Mouse (Mus musculus): Measurements from ENCODE around the gene Gabbr2.

DNA sequence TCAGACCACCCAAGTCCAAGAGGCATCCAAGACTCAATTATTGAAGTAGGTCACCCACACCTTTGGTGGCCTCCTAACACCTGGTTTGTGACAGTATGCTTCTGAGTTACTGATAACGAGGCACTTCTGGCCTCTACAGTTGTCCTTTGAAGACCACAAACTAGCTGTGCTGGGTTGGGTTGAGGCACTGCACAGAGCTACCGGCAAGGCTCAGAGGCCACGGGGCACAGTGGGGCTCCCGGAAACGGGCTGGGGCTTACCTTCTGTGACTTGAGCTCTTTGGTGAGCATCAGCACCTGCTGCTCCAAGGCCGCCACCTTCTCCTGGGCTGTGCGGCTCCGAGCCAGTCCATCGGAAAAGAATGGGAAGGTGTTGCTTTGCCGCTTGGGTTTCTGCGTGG, 363.6 kb downstream of the Gabbr2 start:
- TF ChIP-seq CTCF (IDR thresholded peaks at IDR 0.05; ENCODE audit: low read depth, low read length): no peak
- TF ChIP-seq POLR2A (IDR thresholded peaks at IDR 0.05; ENCODE audit: insufficient read depth, low read length): no peak

Data from ES-Bruce4 (cell line).